Mouse (Mus musculus): ENCODE data around the gene Rhpn2. TPM values are rescaled to one million over a fixed set of nuclear protein-coding genes. Genes with fewer than 3 reads are reported as not detected.

The Rhpn2 gene
- polyA plus RNA-seq, 1 experiment from 2014 or later, result 5.2 TPM

DNA sequence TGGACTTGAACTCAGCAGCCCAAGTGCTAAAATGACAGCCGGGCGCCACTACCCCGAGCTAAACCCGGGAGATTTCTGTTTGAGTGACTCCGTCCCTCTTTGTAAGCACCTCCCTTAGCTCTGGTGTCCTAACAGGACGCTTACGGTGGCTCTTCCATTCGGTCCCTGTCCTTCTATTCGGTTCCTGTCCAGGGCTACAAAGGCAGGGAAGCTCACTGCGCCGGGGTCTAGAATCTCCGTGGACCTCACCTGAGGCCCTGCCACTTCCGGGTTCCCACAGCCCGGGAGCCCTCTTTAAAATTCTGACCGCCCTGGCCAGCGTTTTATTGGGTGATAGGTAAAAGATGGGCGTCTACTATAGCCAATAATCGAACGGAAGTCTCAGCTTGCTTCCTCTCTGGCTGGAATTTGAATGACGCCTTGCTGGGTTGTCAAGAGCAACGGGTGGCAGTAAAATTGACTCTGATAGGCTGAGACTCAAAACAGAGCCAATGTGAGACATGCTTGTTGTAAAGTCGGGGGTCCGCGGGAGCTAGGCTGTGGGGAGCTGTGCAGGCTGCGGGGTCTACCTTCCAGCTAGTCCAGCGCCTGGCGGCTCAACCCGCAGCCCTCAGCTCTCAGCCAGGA, 62.7 kb downstream of the Rhpn2 start, which contains the start of the genes Faap24 and Cep89:
Gene Faap24 (minus strand): TSS at position 295 of the 627 bp plus-strand sequence.
Gene Cep89 (plus strand): TSS at position 494 of the 627 bp plus-strand sequence.
- H3K9me3 ChIP-seq (replicated peaks), result no peaks in the 10 kb centered on the region
- peak within 1 kb of the TSS; percentile 71 for H3K4me3 ChIP-seq
- under 1% methylated on average over 28 of the region's 28 CpGs for WGBS
- H3K9ac ChIP-seq, result peak within 1 kb of the TSS; percentile 63
- peaks cover 33% of the 10 kb centered on the region; the same call in 1 of the 2 replicates for H3K36me3 ChIP-seq
- H3K27me3 ChIP-seq, result no peaks in the 10 kb centered on the region
- ATAC-seq (replicated peaks; ENCODE audit: insufficient number of reproducible peaks, insufficient read depth, low FRiP score, low read depth), result peak; percentile 92
- H3K27ac ChIP-seq, result peak within 1 kb of the TSS; percentile 32; the same call in 1 of the 2 replicates
- peak within 1 kb of the TSS; percentile 87 for H3K4me2 ChIP-seq
- H3K4me1 ChIP-seq (replicated peaks), result peaks cover 17% of the 10 kb centered on the region

DNA sequence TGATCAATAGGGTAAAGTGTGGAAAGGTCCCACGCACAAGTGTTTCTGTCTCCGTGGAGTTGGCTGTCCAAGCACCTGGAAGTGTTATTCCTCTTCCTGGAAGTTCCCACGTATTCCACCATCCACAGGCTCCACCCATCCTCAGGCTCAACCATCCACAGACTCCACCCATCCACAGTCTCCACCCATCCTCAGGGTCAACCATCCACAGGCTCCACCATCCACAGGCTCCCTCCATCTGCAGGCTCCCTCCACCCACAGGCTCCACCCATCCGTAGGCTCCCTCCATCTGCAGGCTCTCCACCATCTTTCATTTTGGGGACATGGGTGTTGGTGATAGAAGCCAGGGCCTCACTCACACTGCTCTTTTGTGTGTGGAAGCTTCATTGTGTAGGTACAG, 67.2 kb downstream of the Rhpn2 start:
- Histone ChIP-seq H3K4me2 (no peak overlapping the region), H3K4me3 (no peak overlapping the region), H3K9me3 (replicated peaks) (no peaks in the 10 kb centered on the region), H3K4me1 (replicated peaks) (peaks cover 9% of the 10 kb centered on the region), H3K36me3 (peaks cover 63% of the 10 kb centered on the region), H3K27ac (no peak overlapping the region), H3K9ac (no peak overlapping the region), H3K27me3 (no peaks in the 10 kb centered on the region)
- ATAC-seq (replicated peaks; ENCODE audit: insufficient number of reproducible peaks, insufficient read depth, low FRiP score, low read depth), result no peak
- WGBS, result 84% methylated on average over 4 of the region's 4 CpGs

- H3K4me2 ChIP-seq, result no peak overlapping the region
- H3K27ac ChIP-seq, result peak overlapping the region; percentile 1; the same call in 1 of the 2 replicates
- 0 out of 2 replicates have a peak, but pooled peaks cover 2% of the 10 kb centered on the region for H3K4me1 ChIP-seq (replicated peaks)
- no peaks in the 10 kb centered on the region for H3K9me3 ChIP-seq (replicated peaks)
- H3K9ac ChIP-seq, result no peak overlapping the region
- peaks cover 39% of the 10 kb centered on the region for H3K36me3 ChIP-seq
- ATAC-seq (replicated peaks; ENCODE audit: insufficient number of reproducible peaks, insufficient read depth, low FRiP score, low read depth), result no peak
- WGBS, result 52% methylated on average over 5 of the region's 5 CpGs
- H3K27me3 ChIP-seq, result no peaks in the 10 kb centered on the region
- H3K4me3 ChIP-seq, result no peak overlapping the region
These were observed 81.3 kb downstream of the Rhpn2 start for GRCm38 (mm10) chr7:35415226-35415625.

- 82% methylated on average over 9 of the region's 9 CpGs for WGBS
- Histone ChIP-seq H3K9ac (no peak overlapping the region), H3K36me3 (peaks cover 37% of the 10 kb centered on the region), H3K27ac (no peak overlapping the region), H3K4me1 (replicated peaks) (0 out of 2 replicates have a peak, but pooled peaks cover 2% of the 10 kb centered on the region), H3K4me3 (no peak overlapping the region), H3K27me3 (no peaks in the 10 kb centered on the region), H3K9me3 (replicated peaks) (no peaks in the 10 kb centered on the region), H3K4me2 (no peak overlapping the region)
- no peak for ATAC-seq (replicated peaks; ENCODE audit: insufficient number of reproducible peaks, insufficient read depth, low FRiP score, low read depth)
These were observed 82.1 kb downstream of the Rhpn2 start for GRCm38 (mm10) chr7:35415801-35416653.

- no peaks in the 10 kb centered on the region for H3K27me3 ChIP-seq
- 79% methylated on average over 5 of the region's 5 CpGs for WGBS
- H3K4me2 ChIP-seq, result no peak overlapping the region
- H3K4me1 ChIP-seq (replicated peaks), result 0 out of 2 replicates have a peak, but pooled peaks cover 2% of the 10 kb centered on the region
- no peak overlapping the region for H3K9ac ChIP-seq
- H3K36me3 ChIP-seq, result peaks cover 41% of the 10 kb centered on the region
- 0 out of 2 replicates have a peak, but pooled peaks have one; percentile 16 for ATAC-seq (replicated peaks; ENCODE audit: insufficient number of reproducible peaks, insufficient read depth, low FRiP score, low read depth)
- H3K4me3 ChIP-seq, result no peak overlapping the region
- H3K9me3 ChIP-seq (replicated peaks), result no peaks in the 10 kb centered on the region
- no peak overlapping the region for H3K27ac ChIP-seq
These were observed 82.6 kb downstream of the Rhpn2 start for GRCm38 (mm10) chr7:35416654-35416948.

GRCm38 (mm10) chr7:35423071-35423470, 89.1 kb downstream of the Rhpn2 start:
- H3K36me3 ChIP-seq, result peaks cover 58% of the 10 kb centered on the region
- no peaks in the 10 kb centered on the region for H3K9me3 ChIP-seq (replicated peaks)
- no peaks in the 10 kb centered on the region for H3K4me1 ChIP-seq (replicated peaks)
- no peak overlapping the region for H3K27ac ChIP-seq
- H3K9ac ChIP-seq, result no peak overlapping the region
- H3K4me2 ChIP-seq, result no peak overlapping the region
- ATAC-seq (replicated peaks; ENCODE audit: insufficient number of reproducible peaks, insufficient read depth, low FRiP score, low read depth), result no peak
- H3K4me3 ChIP-seq, result no peak overlapping the region
- H3K27me3 ChIP-seq, result no peaks in the 10 kb centered on the region
- 83% methylated on average over 10 of the region's 10 CpGs for WGBS

GRCm38 (mm10) chr7:35428146-35428545, 94.2 kb downstream of the Rhpn2 start:
- no peaks in the 10 kb centered on the region for H3K27me3 ChIP-seq
- no peak for ATAC-seq (replicated peaks; ENCODE audit: insufficient number of reproducible peaks, insufficient read depth, low FRiP score, low read depth)
- WGBS, result 91% methylated on average over 10 of the region's 10 CpGs
- no peaks in the 10 kb centered on the region for H3K4me1 ChIP-seq (replicated peaks)
- H3K4me2 ChIP-seq, result no peak overlapping the region
- H3K27ac ChIP-seq, result no peak overlapping the region
- no peak overlapping the region for H3K9ac ChIP-seq
- H3K4me3 ChIP-seq, result no peak overlapping the region
- peaks cover 63% of the 10 kb centered on the region for H3K36me3 ChIP-seq
- H3K9me3 ChIP-seq (replicated peaks), result no peaks in the 10 kb centered on the region

DNA sequence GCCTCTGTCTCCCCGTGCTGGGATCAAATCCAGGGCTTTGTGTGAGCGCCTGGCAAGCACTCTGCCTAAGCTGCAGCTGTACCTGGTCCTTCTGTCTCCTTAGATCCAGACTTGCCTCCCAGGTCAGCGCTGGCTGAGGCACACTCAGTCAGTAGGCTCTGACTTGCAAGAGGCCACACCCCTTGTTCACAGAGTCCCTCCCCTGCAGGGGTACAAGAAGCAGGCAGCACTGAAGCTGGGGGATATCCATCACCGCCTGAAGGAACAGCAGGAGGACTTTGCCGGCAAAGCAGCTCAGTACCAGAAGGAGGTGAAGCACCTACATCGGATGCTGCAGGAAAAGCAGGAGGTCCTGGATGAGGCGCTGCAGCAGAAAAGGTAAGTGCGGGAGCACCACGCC, 101.3 kb downstream of the Rhpn2 start:
- H3K4me1 ChIP-seq (replicated peaks), result no peaks in the 10 kb centered on the region
- no peak overlapping the region for H3K4me2 ChIP-seq
- 83% methylated on average over 9 of the region's 9 CpGs for WGBS

More for the DNA sequence above, 101.3 kb downstream of the Rhpn2 start:
- Histone ChIP-seq H3K27me3 (no peaks in the 10 kb centered on the region), H3K27ac (no peak overlapping the region), H3K36me3 (peaks cover 64% of the 10 kb centered on the region), H3K9me3 (replicated peaks) (no peaks in the 10 kb centered on the region), H3K4me3 (no peak overlapping the region), H3K9ac (no peak overlapping the region)
- ATAC-seq (replicated peaks; ENCODE audit: insufficient number of reproducible peaks, insufficient read depth, low FRiP score, low read depth), result no peak

Other genes starting within 250 kb of the Rhpn2 start
- 0.77 and 2.2 TPM in 2 replicates for gene Cebpa, start 214.9 kb upstream of the Rhpn2 start, polyA plus RNA-seq (2015; fragmentation: Nextera tagmentation; extraction: Ambion mirVana)
- 1.6 and 3.9 TPM in 2 replicates for gene Slc7a10, start 147.8 kb upstream of the Rhpn2 start, polyA plus RNA-seq (2015; fragmentation: Nextera tagmentation; extraction: Ambion mirVana)
- gene Lrp3, start 118.7 kb upstream of the Rhpn2 start, polyA plus RNA-seq (2015; fragmentation: Nextera tagmentation; extraction: Ambion mirVana), result 1.8 and 2.9 TPM in 2 replicates
- 10.3 and 11.8 TPM in 2 replicates for gene Gpatch1, start 15.7 kb upstream of the Rhpn2 start, polyA plus RNA-seq (2015; fragmentation: Nextera tagmentation; extraction: Ambion mirVana)
- gene Faap24, start 62.7 kb downstream of the Rhpn2 start, polyA plus RNA-seq (2015; fragmentation: Nextera tagmentation; extraction: Ambion mirVana), result 12.1 and 13.6 TPM in 2 replicates
- gene Cep89, start 62.9 kb downstream of the Rhpn2 start, polyA plus RNA-seq (2015; fragmentation: Nextera tagmentation; extraction: Ambion mirVana), result 36.9 and 41.7 TPM in 2 replicates
- 0.27 and 0.42 TPM in 2 replicates for gene Slc7a9, start 114.6 kb downstream of the Rhpn2 start, polyA plus RNA-seq (2015; fragmentation: Nextera tagmentation; extraction: Ambion mirVana)
- gene Tdrd12, start 203.6 kb downstream of the Rhpn2 start, polyA plus RNA-seq (2015; fragmentation: Nextera tagmentation; extraction: Ambion mirVana), result 0.62 and 1.4 TPM in 2 replicates
- 109 and 115 TPM in 2 replicates for gene Nudt19, start 222.1 kb downstream of the Rhpn2 start, polyA plus RNA-seq (2015; fragmentation: Nextera tagmentation; extraction: Ambion mirVana)

All from heart, embryonic 15.5 days (tissue).